Mouse (Mus musculus) lung, adult 2 months (tissue): Measurements from ENCODE around the gene Gm49721.
"Not testable (repeated sequence)": the region's sequence is repeated elsewhere in the genome, so short reads cannot be mapped to it uniquely, and the experiment has no call there.

Experiments used
- CTCF ChIP-seq: fragments of 200-500 bp; IDR thresholded peaks from 2 replicates; pipeline ENCODE4 v1.5.1; 2011; ENCODE audit warnings: mild to moderate bottlenecking, low read length, control low read depth; ENCODE audit not compliant: insufficient read depth
- POLR2A ChIP-seq: fragments of 200-500 bp; IDR thresholded peaks from 2 replicates; pipeline ENCODE4 v1.6.1; 2011; ENCODE audit warnings: low read depth, mild to moderate bottlenecking, control low read depth, low read length, borderline replicate concordance; ENCODE audit errors: extremely low read depth

DNA sequence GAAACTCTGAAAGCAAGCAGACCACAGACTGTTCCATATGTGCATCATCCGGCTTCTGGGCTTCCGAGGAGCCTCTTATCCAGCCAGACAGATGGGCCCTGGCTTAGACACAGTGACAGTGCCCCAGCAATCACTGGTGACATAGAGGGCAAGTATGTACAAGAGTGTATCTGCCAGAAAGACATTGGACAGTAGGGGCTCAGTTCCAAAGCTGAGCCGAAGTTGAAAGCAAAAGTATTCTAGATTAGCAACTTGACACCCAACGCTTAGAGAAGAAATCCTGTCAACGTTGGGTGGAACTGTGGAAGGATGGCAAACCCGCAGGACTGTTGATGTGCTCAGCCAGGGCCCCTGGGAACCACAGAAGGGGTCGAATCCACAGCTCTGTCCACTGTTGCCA lies 51.5 kb downstream of the Gm49721 start:
- not testable (repeated sequence) for TF ChIP-seq CTCF, POLR2A
